Mouse (Mus musculus): ENCODE data around the gene Ccl6. TPM values are rescaled to one million over a fixed set of nuclear protein-coding genes. Genes with fewer than 3 reads are reported as not detected.

The Ccl6 gene
- 13.3 and 17.0 TPM in 2 replicates for polyA plus RNA-seq (2015; fragmentation: Nextera tagmentation; extraction: Ambion mirVana)

GRCm38 (mm10) chr11:83592853-83593252 lies at the start of gene Ccl6:
Gene Ccl6 (minus strand): TSS chr11:83593087.
- H3K9ac ChIP-seq: no peak within 1 kb of the TSS
- H3K4me2 ChIP-seq (replicated peaks): no peak within 1 kb of the TSS
- no peak within 1 kb of the TSS for H3K27ac ChIP-seq
- no peak for ATAC-seq
- no peaks in the 10 kb centered on the region for H3K9me3 ChIP-seq
- H3K27me3 ChIP-seq (replicated peaks): no peaks in the 10 kb centered on the region
- H3K4me1 ChIP-seq (replicated peaks): no peaks in the 10 kb centered on the region
- no peaks in the 10 kb centered on the region for H3K36me3 ChIP-seq
- 45% methylated on average over 2 of the region's 2 CpGs for WGBS
- no peak within 1 kb of the TSS for H3K4me3 ChIP-seq (replicated peaks)

DNA sequence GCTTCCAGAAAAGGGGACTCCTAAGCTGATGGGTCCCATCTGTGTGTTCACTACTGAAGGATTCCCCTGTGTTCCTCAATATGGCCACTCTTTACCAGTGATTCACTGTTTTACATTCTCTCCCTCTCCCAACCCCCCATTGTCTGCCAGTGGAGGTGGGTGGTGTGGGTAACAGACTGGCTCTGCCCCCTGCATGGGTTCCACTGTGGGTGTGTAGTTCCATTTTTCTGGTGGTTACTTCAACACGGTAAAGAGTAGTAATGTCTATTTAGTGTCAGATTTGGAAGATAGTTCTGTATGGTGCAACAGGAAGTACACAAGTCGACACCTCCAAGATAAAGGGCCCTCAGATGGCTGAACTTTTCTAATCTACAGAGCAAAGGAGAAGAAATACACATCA lies 48.3 kb upstream of the Ccl6 start:
- no peaks in the 10 kb centered on the region for H3K27me3 ChIP-seq (replicated peaks)
- no peaks in the 10 kb centered on the region for H3K9me3 ChIP-seq
- H3K4me3 ChIP-seq (replicated peaks): no peak overlapping the region
- H3K4me2 ChIP-seq (replicated peaks): no peak overlapping the region
- H3K4me1 ChIP-seq (replicated peaks): no peaks in the 10 kb centered on the region
- 64% methylated on average over 2 of the region's 2 CpGs for WGBS
- no peak overlapping the region for H3K9ac ChIP-seq
- no peak overlapping the region for H3K27ac ChIP-seq
- H3K36me3 ChIP-seq: no peaks in the 10 kb centered on the region
- no peak for ATAC-seq

GRCm38 (mm10) chr11:83640141-83640540 lies 47.3 kb upstream of the Ccl6 start:
- no peak overlapping the region for H3K4me2 ChIP-seq (replicated peaks)
- H3K4me3 ChIP-seq (replicated peaks): no peak overlapping the region
- no peak overlapping the region for H3K9ac ChIP-seq
- H3K4me1 ChIP-seq (replicated peaks): no peaks in the 10 kb centered on the region
- no peaks in the 10 kb centered on the region for H3K9me3 ChIP-seq
- WGBS: 86% methylated on average over 5 of the region's 5 CpGs
- H3K27me3 ChIP-seq (replicated peaks): no peaks in the 10 kb centered on the region
- no peak for ATAC-seq
- no peak overlapping the region for H3K27ac ChIP-seq
- no peaks in the 10 kb centered on the region for H3K36me3 ChIP-seq

DNA sequence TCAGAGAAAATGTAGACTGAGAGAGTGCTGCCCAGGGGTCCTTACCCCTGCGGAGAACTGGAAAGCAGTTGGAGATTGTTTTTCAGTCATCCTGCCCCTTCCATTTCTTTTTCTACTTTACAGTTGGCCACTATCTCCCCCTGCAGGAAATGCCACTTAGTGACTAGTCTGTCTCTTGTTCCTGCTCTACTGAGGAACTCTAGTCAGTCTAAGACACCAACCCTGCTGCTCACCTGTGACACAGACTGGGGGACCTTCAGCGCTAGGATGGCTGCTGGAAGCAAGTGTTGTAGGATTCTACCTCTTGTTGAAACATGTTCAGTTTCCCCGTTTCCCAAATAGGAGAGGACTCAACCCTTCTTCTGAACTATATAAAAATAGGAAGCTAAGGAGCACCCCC lies 46.6 kb upstream of the Ccl6 start:
- H3K4me1 ChIP-seq (replicated peaks): no peaks in the 10 kb centered on the region
- no peak overlapping the region for H3K4me3 ChIP-seq (replicated peaks)
- H3K4me2 ChIP-seq (replicated peaks): no peak overlapping the region
- ATAC-seq: no peak
- H3K36me3 ChIP-seq: no peaks in the 10 kb centered on the region
- no peak overlapping the region for H3K27ac ChIP-seq
- no peaks in the 10 kb centered on the region for H3K27me3 ChIP-seq (replicated peaks)
- no peaks in the 10 kb centered on the region for H3K9me3 ChIP-seq
- 75% methylated on average over 3 of the region's 3 CpGs for WGBS
- no peak overlapping the region for H3K9ac ChIP-seq

DNA sequence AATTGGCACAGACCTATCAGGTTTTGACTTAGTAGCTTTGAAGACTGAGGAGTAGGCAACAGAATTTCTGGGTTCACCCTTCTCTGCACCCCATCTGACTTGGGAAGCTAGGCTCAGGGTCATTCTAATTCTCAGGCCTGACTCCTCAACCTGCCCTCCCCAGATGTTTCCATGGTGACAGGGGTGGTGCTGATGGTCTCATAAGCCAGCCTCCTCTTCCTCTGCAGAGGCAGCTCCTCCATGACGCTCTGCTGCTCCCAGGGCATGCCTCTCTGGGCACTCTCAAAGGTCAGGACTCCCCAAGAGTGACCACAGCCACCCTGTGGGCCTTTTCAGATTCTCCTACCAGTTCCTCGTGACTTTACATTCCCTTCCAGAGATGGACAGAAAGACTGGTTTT lies 46.0 kb upstream of the Ccl6 start:
- no peak overlapping the region for H3K4me2 ChIP-seq (replicated peaks)
- no peak overlapping the region for H3K4me3 ChIP-seq (replicated peaks)
- H3K36me3 ChIP-seq: no peaks in the 10 kb centered on the region
- H3K27ac ChIP-seq: no peak overlapping the region
- H3K9me3 ChIP-seq: no peaks in the 10 kb centered on the region
- ATAC-seq: no peak
- WGBS: 66% methylated on average over 2 of the region's 2 CpGs
- H3K4me1 ChIP-seq (replicated peaks): no peaks in the 10 kb centered on the region
- H3K9ac ChIP-seq: no peak overlapping the region
- H3K27me3 ChIP-seq (replicated peaks): no peaks in the 10 kb centered on the region

- H3K9me3 ChIP-seq: no peaks in the 10 kb centered on the region
- ATAC-seq: no peak
- H3K4me1 ChIP-seq (replicated peaks): no peaks in the 10 kb centered on the region
- no peak overlapping the region for H3K4me2 ChIP-seq (replicated peaks)
- H3K27ac ChIP-seq: no peak overlapping the region
- no peaks in the 10 kb centered on the region for H3K27me3 ChIP-seq (replicated peaks)
- H3K36me3 ChIP-seq: no peaks in the 10 kb centered on the region
- H3K9ac ChIP-seq: no peak overlapping the region
- WGBS: 71% methylated on average over 1 of the region's 1 CpGs
- no peak overlapping the region for H3K4me3 ChIP-seq (replicated peaks)
These were observed 43.9 kb upstream of the Ccl6 start for GRCm38 (mm10) chr11:83636742-83637235.

GRCm38 (mm10) chr11:83634898-83635297 lies 42.0 kb upstream of the Ccl6 start:
- H3K4me2 ChIP-seq (replicated peaks): no peak overlapping the region
- no peak overlapping the region for H3K27ac ChIP-seq
- H3K9me3 ChIP-seq: no peaks in the 10 kb centered on the region
- no peaks in the 10 kb centered on the region for H3K4me1 ChIP-seq (replicated peaks)
- no peak for ATAC-seq
- H3K27me3 ChIP-seq (replicated peaks): no peaks in the 10 kb centered on the region
- H3K36me3 ChIP-seq: no peaks in the 10 kb centered on the region
- H3K4me3 ChIP-seq (replicated peaks): no peak overlapping the region
- WGBS: 93% methylated on average over 2 of the region's 2 CpGs
- no peak overlapping the region for H3K9ac ChIP-seq

DNA sequence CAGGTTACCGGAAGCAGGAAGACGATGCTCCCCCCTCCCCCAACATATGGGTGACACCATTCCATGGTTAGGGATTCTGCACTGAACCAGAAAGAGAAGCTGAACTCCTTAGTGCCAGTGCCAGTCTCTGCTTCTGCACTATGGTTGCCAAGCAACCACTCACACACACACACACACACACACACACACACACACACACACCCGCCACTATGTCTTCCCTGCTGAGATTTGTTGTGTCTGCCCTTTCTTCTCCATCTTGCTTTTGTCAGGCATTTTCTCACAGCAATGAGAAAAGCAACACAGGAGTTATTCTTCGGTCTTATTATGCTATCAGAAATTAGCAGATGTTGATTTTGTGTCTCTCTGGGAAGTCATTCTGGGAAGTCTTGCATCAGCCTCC lies 41.5 kb upstream of the Ccl6 start:
- no peak overlapping the region for H3K4me2 ChIP-seq (replicated peaks)
- no peak overlapping the region for H3K27ac ChIP-seq
- WGBS: 72% methylated on average over 4 of the region's 4 CpGs
- H3K36me3 ChIP-seq: no peaks in the 10 kb centered on the region
- no peak overlapping the region for H3K9ac ChIP-seq
- H3K4me1 ChIP-seq (replicated peaks): no peaks in the 10 kb centered on the region
- ATAC-seq: no peak
- no peaks in the 10 kb centered on the region for H3K27me3 ChIP-seq (replicated peaks)
- H3K9me3 ChIP-seq: no peaks in the 10 kb centered on the region
- no peak overlapping the region for H3K4me3 ChIP-seq (replicated peaks)

- H3K9ac ChIP-seq: no peak overlapping the region
- H3K36me3 ChIP-seq: no peaks in the 10 kb centered on the region
- no peak overlapping the region for H3K4me2 ChIP-seq (replicated peaks)
- no peaks in the 10 kb centered on the region for H3K4me1 ChIP-seq (replicated peaks)
- H3K9me3 ChIP-seq: no peaks in the 10 kb centered on the region
- no peak for ATAC-seq
- H3K27ac ChIP-seq: no peak overlapping the region
- 55% methylated on average over 4 of the region's 4 CpGs for WGBS
- no peaks in the 10 kb centered on the region for H3K27me3 ChIP-seq (replicated peaks)
- H3K4me3 ChIP-seq (replicated peaks): no peak overlapping the region
These were observed 39.9 kb upstream of the Ccl6 start for GRCm38 (mm10) chr11:83632744-83633143.

DNA sequence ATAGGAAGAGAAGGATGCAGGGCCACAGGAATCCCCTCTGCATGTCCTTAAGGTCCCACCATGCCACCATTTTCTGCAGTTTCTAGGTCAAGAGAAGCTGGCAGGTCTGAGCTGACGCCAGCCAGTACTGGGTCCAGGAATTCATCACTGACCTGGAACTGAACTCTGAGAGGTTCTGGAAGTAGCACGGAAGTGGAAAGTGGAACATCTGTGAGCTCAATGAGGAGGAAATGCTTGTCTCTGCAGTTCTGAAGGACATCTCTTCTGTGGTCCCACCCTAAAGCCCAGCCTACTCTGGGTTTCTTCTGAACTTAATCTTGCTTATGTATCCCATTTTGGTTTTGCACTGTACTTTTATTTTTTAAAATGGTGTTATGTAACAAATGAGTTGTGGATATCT lies 38.2 kb upstream of the Ccl6 start:
- H3K4me1 ChIP-seq (replicated peaks): no peaks in the 10 kb centered on the region
- H3K27me3 ChIP-seq (replicated peaks): no peaks in the 10 kb centered on the region
- no peak overlapping the region for H3K9ac ChIP-seq
- no peak for ATAC-seq
- no peaks in the 10 kb centered on the region for H3K9me3 ChIP-seq
- no peak overlapping the region for H3K4me2 ChIP-seq (replicated peaks)
- H3K36me3 ChIP-seq: no peaks in the 10 kb centered on the region
- 61% methylated on average over 2 of the region's 2 CpGs for WGBS
- no peak overlapping the region for H3K4me3 ChIP-seq (replicated peaks)
- H3K27ac ChIP-seq: no peak overlapping the region

GRCm38 (mm10) chr11:83630630-83631029 lies 37.7 kb upstream of the Ccl6 start:
- no peak overlapping the region for H3K4me3 ChIP-seq (replicated peaks)
- no peaks in the 10 kb centered on the region for H3K36me3 ChIP-seq
- H3K27ac ChIP-seq: no peak overlapping the region
- no peaks in the 10 kb centered on the region for H3K4me1 ChIP-seq (replicated peaks)
- H3K27me3 ChIP-seq (replicated peaks): no peaks in the 10 kb centered on the region
- no peak overlapping the region for H3K4me2 ChIP-seq (replicated peaks)
- ATAC-seq: 0 out of 2 replicates have a peak, but pooled peaks have one; percentile 45
- H3K9me3 ChIP-seq: no peaks in the 10 kb centered on the region
- 92% methylated on average over 1 of the region's 1 CpGs for WGBS
- H3K9ac ChIP-seq: no peak overlapping the region

GRCm38 (mm10) chr11:83628808-83629207 lies 35.9 kb upstream of the Ccl6 start:
- Histone ChIP-seq H3K27me3 (replicated peaks) (no peaks in the 10 kb centered on the region), H3K9ac (no peak overlapping the region), H3K4me2 (replicated peaks) (no peak overlapping the region), H3K9me3 (no peaks in the 10 kb centered on the region), H3K36me3 (no peaks in the 10 kb centered on the region), H3K4me3 (replicated peaks) (no peak overlapping the region), H3K27ac (no peak overlapping the region), H3K4me1 (replicated peaks) (no peaks in the 10 kb centered on the region)
- no peak for ATAC-seq
- 87% methylated on average over 9 of the region's 9 CpGs for WGBS

DNA sequence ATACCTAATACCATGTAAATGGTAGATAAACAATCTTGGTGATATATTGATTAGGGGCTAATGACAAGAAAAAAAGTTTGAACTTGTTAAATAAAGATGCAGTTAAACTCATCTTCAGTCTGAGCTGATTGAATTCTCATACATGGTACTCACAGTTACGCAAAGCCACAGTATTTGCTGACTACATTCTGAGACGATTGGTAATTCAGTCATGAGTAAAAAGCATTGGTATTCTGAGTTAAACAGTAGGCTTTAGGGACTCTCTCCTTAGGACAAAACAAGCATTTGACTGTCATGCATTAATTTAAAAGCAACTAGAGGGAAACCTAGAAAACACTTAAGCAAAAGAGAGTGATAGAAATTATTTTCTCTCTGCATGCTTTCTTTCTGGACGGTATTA lies 30.7 kb upstream of the Ccl6 start:
- WGBS: 85% methylated on average over 3 of the region's 3 CpGs
- Histone ChIP-seq H3K36me3 (no peaks in the 10 kb centered on the region), H3K9ac (no peak overlapping the region), H3K4me1 (replicated peaks) (no peaks in the 10 kb centered on the region), H3K4me2 (replicated peaks) (no peak overlapping the region), H3K27ac (no peak overlapping the region), H3K9me3 (no peaks in the 10 kb centered on the region), H3K4me3 (replicated peaks) (no peak overlapping the region), H3K27me3 (replicated peaks) (no peaks in the 10 kb centered on the region)
- ATAC-seq: no peak

Measured in intestine, embryonic 15.5 days (tissue).